Mouse (Mus musculus): ENCODE results near the gene Slirp.

- TF ChIP-seq CTCF (IDR thresholded peaks at IDR 0.05; ENCODE audit: low read depth, low read length) (no peak), POLR2A (IDR thresholded peaks at IDR 0.05; ENCODE audit: extremely low read depth, insufficient read depth, low read length) (no peak)
Measured at GRCm38 (mm10) chr12:87410999-87411398, 32.7 kb upstream of the Slirp start.

All from liver, adult 2 months (tissue).